Mouse (Mus musculus) adrenal gland (tissue): ENCODE data around the gene Pmvk.

Source experiments
- intact Hi-C: fragments of 180-260 bp; cut with DNase I; formaldehyde crosslinking; loops from one replicate; pipeline ENCODE4 v1.15.1; 2025
- long read RNA-seq, 2 experiments: library from polyadenylated mRNA; unstranded; transcript quantifications; one replicate each; pipeline ENCODE4 v2.0.0; 2020; ENCODE audit warnings: borderline replicate concordance in 1 of 2; ENCODE audit not compliant: insufficient replicate concordance in 1 of 2

Pmvk gene
- long read RNA-seq, experiment 1, transcript Pmvk-201 (5 exons, 1,194 nt) = major isoform, 14 of 18 reads
- long read RNA-seq, experiment 1, partial matches to known transcripts = 2 of 18 reads
- long read RNA-seq, experiment 1, other reads (novel, unspliced or antisense) = 2 of 18 reads
- long read RNA-seq, experiment 2, transcript Pmvk-201 (5 exons, 1,194 nt) = major isoform, 46 of 48 reads
- long read RNA-seq, experiment 2, partial matches to known transcripts = 2 of 48 reads
- long read RNA-seq, experiment 2, other reads (novel, unspliced or antisense) = 0 of 48 reads

DNA sequence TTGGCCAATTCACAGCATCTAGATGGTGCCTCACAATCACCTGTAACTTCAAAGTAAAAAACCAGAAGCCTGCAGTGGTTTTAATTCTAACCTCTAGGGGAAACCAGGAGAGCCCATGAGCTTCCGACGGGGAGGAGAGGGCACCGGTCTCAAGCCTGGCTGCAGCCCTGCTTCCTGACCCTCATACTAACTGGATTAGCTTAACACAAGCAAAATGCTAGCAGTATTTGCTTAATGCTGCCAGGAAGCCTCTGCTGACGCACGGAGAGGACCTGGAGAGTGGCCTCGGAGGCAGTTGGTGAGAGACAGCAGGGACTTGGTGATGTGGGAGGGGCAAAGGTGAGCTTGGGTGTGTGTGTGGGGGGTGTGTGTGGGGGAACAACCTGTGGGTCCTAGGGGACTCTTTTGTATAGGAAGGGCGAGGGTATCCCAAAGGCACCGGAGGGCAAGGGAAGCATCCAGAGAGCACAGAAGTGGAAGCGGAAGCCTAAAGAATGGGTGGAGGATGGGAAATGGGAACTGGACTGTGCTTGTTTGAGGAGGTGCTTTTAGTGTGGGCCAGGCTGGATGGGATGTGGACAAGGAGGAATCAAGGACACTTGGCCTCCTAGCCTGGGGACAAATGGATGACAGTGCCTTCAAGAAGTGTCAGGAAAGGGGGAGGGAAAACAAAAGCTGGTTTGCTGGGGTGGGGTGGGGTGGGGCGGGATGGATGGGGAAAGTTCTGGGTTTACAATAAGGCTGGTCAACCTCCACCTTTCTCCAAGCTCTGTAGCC, at the start of gene Pmvk:
Pmvk (plus strand) TSS at position 141 of the 777 bp plus-strand sequence.
- intact Hi-C loops = no loop called here

DNA sequence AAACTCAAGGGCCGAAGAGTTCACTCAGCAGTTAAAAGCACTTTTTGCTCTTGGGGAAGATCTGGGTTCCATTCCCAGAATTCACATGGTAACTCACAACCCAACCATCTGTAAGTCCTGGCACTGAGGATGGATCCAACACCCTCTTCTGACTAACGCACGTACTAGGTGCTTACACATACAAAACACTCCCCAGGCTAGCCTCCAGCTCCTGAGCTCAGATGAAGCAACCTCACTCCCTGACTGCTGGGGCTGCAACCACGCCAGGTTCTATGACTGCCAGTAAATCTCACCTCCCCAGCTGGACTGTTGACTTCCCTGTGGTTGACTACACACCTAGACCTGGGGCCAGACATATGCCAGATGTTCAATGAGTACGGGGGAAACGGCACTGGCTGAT, 47.5 kb upstream of the Pmvk start:
- intact Hi-C loops = no loop called here

DNA sequence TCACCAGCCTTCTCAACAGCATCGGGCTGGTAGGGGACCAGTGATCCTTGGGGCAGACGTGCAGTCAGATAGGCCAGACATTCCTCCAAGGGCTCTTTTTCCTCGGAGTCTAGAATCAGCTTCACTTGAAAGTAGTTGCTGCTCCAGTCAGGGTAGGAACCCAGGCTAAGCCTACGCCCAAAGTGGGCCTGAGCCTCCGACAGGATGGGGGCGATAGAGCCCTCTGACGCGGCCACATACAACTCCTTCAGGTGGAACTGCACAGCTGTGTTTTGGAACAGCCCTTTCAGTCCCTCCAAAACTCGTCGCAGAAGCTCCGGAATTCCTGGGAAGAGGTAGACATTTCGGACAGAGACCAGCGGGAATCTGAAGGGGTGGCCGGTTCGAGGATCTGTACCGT, 45.9 kb upstream of the Pmvk start:
- intact Hi-C loops = no loop called here

DNA sequence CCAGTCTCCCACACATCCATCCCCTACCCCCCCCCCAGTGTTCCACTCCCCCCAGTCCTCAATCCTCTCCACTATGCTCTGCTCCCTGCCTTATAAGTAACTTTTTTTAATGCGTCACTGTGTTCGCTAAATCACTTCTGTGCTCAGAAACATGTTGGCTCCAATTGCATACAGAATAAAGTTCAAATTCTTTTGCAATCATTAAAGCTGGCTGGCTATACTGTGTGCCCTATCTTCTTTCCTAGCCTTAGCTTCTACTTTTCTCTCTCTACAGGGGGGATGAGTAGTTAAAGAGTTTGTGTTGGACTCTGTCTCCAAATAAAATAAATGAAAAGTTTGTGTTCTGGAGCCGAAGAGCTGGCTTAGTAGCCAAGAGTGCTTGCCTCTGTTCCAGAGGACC, 44.6 kb upstream of the Pmvk start:
- intact Hi-C loops = no loop called here

DNA sequence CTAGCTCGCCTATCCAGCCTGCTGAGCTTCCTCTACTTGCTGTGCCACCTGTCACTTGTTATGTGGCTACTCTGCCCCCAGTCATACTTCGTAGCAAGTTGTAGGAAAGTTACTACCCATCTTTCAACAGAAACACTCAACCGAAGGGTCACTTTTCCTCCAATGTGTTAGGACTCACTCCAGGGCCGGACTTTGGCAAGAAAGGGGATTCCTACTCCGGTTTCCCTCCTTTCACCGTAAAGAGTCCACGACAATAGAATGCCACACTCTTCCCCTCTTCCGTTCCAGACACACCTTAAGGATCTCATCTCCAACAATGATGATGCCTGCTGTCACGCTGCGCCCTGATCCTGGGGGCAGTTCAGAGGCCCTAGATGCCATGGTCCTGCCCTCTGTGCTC, 43.5 kb upstream of the Pmvk start:
- intact Hi-C loops = no loop called here

DNA sequence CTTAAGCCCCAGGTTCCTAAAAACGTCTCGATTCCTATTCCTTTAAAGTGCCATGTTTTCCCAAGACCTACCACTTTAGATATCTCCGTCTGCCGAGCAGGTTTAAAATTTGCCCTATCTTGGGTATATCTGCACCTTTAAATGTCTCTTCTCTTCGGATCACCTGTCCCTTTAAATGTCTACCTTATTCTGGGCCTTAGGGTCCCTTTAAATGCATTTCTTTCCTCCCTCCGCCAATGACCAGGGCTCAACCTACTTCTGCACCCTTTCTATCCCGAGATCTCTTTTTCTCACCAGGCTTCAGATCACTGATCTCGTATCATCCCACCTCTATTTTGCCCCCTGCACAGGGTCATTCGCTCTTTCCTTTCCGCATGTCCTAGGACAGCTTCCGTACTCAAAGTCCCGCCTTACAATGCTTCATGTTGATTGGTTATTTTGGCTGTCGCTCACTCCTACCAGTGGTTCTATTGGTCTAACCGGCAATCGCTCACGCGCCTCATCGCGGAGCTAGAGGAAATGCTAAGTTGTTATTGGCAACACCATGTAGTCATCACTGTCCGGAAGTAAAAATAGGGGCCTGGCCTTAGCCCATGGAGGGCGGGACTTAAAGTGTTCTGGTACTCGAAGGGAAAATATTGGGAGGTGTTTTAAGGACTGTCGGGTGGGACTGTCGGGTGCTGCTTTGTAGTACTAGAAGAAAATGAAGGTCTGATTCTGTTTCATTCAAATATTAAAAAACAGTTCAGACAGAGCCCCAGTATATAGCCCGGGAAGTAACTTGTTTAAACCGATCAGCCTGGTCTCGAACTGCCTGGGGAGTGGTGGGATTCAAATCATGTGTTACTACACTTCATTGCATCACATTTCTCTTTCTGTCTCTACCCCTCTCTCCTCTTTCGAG, 42.6 kb upstream of the Pmvk start, which contains the start of gene Flad1:
Flad1 (minus strand) TSS at position 381 of the 904 bp plus-strand sequence.
- intact Hi-C loops = no loop called here

DNA sequence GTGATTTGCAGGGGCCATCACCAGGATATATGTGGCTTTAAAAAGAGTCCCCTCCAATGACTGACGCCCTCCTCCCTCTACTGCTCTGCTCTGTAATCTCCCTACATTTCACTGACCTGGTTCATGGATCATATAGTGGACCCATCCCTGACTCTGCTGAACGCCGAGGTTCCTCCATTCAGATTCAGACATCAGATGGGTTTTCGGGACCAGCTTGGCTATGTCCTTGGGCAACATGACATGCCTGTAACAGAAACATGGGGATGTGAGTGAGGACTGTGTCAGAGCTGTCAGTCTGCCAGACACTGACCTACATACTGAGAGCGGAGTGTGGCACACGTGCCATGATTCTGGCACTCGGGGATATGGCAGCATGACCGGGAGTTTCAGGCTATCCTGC, 38.2 kb upstream of the Pmvk start:
- intact Hi-C loops = no loop called here

DNA sequence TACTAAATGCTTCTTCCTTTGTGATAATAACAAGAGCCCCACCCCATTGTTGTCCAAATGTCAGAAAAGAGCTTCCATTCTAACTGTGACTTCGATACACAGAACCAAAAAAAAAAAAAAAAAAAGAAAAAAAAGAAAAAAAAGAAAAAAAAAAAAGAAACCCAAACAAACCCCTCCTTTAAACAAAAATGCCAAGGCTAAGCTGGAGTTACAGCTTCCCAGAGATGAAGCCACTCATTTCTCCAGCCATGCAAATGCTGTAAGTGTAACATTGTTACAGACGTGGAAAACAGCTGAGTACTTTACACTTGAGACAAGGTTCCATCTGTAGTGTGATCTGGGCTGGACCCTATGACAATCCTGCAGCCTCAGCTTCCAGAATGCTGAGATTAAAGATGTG, 37.2 kb upstream of the Pmvk start:
- intact Hi-C loops = no loop called here

DNA sequence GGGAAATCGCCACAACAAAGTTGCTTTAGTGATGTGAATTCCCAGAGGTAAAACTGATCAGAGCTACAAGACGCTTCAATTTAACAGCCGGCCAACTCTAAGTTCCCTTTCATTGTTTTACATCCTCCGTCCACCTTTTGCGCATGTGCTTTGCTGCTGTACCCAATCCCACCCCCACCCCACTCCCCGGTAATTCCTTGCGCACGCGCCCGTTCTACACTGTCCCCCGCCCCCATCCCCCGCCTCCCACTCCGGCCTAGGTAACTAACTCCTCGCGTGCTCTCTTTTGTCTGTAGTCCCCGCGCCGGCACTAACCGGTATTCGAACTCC, 36.5 kb upstream of the Pmvk start:
- intact Hi-C loops = no loop called here

DNA sequence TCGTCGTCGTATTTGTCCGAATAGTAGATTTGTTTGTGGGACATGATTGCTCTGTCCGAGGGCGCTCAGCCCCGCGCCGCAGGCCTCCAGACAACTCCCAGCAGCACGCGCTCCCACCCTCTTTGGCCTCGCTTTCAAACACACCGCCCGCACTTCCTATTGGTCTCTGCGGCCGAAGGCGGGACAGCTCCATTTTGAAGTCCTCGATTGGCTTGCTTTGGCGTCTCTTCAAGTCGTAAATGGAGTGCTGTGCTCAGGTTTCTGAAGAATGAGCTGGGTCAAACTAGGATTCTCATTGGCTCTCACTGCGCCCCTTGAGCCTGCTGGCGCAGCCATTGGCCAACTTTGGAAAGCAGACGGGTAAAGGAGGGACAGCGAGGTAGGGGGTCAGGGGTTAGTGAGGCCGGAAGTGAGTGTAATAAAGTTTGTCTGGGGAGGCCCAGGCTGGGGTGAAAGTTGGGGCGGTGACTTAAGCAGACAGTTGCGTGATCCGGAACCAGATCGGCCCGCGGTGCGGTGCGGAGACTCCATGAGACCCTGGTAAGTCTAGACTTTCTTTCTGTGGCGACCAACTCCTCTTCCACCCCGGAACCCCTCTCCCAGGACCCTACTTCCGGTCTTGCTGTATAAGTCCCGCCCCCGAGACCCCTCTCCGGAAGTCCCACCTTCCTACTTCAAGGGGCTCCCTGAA, 36.0 kb upstream of the Pmvk start, which contains the start of the genes Cks1b and Shc1:
Cks1b (minus strand) TSS at position 214 of the 691 bp plus-strand sequence.
Shc1 (plus strand) TSS at position 274 of the 691 bp plus-strand sequence.
- intact Hi-C loops = no loop called here

DNA sequence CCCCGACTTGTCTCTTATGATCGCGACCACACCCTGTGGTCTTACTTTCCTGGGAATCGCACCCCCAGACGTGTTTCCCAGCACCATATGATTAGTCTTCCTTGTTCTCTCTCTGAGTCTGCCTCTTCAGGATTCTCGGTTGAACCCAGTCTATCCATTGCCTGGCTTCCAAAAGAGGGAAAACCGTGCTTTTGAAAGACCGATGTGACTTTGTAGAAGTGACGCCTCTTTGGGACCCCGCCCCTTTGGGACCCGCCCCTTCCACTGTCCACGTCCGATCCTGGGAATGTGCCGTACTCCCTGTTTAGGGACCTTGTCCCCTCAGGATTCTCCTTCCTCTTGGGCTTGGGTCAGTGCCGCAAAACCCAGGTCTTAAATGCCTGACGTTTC, 35.5 kb upstream of the Pmvk start:
- intact Hi-C loops = no loop called here

DNA sequence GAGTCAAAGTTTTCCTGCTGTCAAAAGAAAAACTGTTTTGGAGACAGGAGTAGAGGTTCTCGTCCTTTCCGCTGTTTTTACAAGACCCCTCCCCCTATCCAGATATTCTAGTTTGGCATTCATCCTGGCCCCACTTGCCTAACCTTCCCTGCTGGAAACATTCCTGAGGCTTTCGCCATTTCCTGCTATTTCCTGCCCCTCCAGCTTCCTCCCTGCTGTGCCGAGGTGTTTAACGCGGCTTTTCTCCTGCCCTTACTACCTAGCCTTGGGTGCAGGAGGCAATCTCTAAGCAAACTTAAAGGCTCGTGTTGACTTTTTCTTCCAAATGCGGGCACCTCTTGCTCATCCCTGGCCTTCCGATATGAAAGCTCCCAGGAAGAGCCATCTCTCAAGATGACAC, 34.8 kb upstream of the Pmvk start:
- intact Hi-C loops = no loop called here

DNA sequence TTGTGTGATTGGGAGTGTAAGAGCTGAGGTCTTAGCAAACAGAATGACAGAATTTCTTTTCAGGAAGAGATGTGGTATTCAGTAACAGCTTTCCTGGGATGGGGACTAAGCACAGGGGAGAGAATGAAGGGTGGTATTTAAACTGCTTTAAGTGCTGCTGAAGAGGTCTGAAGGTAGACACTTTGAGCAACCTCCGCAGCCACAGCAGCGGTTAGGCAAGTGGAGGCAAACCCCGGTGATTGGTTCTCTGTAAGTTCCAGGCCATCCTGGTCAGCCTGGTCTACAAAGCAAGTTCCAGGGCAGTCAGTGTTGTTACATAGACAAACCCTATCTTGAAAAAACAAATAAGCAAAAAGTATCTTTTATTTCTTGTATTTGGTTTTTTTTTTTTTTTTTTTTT, 34.4 kb upstream of the Pmvk start:
- intact Hi-C loops = no loop called here

DNA sequence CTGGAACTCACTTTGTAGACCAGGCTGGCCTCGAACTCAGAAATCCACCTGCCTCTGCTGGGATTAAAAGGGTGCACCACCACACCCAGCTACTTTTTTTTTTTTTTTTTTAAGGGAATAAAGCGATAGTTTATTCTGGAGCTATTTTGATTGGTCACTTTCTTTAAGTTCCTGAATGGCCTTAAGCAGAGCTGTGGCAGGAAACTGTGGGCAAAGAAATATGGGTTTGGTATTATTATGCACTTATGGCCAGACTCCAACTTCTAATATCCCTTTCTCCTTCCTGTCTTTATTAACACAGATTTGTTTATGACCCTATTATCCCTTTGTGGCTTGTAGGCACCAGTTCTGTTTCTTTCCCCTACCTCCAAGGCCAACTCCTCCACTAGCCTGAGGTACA, 33.9 kb upstream of the Pmvk start:
- intact Hi-C loops = no loop called here

DNA sequence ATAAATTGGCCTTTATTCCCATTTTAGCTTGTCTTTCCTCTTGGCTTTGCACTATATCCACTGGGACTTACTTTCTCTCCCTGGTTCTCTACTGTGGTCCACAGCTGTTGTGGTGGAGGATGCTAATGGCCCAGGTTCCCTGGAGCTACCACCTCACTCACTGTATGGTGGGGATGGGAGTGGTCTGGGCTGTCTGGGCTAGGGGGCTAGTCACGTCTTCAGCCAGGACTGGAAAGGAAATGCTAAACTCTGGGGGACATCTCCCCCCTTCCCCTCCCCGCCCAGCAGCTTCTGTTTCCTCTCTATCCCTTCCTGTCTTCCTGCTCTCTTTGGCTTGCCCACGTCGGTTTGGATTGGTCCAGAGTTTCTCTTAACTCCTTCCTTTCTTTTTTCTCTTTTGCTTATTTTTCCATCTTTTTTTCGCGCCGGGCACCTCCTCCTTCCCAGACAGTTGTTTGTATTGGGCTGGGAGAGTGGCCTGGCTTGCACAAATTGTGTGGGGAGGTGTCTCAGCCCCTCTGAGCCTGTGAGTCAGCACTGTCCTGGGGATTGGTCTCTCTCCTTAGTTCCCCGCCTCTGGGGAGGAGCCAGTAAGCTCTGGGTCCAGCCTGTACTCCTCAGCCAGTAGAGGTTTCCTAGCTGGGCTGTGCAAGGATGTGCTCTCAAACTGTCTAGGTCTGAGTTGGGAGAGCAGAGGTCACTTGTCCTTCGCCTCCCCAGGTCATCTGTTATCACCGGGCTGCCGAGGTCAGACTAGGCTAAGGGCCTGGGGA, 33.2 kb upstream of the Pmvk start:
- intact Hi-C loops = no loop called here

DNA sequence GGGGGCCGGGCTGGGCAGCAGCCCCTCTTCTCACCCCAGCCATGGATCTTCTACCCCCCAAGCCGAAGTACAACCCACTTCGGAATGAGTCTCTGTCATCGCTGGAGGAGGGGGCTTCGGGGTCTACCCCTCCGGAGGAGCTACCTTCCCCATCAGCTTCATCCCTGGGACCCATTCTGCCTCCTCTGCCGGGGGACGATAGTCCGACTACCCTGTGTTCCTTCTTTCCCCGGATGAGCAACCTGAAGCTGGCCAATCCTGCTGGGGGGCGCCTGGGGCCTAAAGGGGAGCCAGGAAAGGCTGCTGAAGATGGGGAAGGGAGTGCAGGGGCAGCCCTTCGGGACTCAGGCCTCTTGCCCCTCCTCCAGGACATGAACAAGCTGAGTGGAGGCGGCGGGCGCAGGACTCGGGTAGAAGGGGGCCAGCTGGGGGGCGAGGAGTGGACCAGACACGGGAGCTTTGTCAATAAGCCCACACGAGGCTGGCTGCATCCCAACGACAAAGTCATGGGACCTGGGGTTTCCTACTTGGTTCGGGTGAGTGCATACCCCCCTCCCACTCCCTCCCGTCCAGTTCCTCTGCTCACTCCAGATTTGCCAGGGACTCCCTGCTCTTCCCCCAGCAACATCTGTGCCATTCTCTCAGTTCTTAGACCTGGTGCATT, 32.4 kb upstream of the Pmvk start:
- intact Hi-C loops = no loop called here

DNA sequence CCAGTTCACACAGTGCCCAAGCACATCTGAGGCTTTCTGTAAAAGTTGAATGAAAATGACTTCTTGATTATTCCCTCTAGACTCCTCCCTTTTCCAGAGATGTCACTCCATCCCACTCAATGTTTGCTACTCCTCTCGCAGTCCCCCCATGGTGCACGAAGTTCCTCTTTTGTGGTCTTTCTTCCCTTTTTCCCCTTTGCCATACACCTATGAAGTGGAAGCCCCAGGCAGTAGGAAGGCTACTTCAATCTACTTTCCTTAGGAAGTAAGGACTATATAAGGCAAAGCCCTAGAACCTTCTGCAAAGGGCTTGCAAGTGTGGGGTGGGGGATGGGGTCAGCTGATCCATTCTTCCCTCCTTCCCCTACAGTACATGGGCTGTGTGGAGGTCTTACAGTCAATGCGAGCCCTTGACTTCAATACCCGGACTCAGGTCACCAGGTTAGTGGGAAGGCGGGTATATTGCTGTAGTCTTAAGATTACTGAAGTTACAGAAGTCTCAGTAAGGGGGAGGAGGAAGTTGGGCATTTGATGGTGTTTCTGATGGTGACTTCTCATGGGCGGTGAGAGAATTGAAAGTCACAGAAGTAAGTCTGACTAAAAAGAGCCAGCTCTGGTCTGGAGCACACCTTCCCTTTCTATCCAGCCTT, 31.7 kb upstream of the Pmvk start:
- intact Hi-C loops = no loop called here

DNA sequence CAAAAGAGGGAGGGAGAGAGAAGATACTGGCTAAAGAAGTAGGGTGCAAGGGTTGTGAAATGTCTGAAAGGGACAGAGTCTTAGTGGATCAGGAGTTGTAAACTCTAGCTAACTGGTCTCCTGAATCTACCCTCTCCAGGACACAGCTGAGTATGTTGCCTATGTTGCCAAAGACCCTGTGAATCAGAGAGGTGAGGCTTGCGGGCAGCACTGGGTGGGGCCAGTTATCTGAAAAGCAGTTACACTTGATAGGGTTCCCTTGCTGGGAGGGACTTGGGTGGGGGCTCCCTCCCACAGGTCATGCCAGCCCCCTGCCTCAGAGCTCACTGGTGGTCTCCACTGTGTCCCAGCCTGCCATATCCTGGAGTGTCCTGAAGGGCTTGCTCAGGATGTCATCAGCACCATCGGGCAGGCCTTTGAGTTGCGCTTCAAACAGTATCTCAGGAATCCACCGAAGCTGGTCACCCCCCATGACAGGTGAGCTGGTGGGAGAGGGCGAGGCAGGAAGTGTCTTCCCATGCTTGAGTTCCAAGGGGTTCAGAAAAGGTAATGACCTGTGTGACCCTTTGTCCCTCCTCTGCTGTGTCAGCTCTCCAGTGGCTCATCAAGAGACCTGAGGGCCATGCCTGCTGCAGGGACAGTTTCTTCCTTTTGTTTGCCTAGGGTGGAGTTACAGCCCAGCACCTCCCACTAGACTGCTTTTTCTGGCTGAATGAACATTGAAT, 29.8 kb upstream of the Pmvk start:
- intact Hi-C loops = no loop called here

DNA sequence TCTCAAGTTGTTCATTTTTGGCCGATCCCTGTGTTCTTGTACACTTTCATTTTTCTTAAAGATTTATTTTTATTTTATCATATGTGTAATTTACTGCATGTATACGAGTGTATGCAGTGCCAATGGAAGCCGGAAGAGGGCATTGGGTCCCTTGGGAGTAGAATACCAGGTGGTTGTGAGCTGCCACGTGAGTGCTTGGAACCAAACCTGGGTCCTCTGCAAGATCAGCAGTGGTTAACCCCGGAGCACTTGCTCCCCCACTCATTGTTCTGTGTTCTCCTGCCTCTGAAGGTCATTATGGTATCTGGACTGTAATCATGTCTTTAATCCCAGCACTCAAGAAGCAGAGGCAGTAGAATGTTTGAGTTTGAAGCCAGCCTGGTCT, 29.2 kb upstream of the Pmvk start:
- intact Hi-C loops = no loop called here
